Mouse (Mus musculus) heart, adult 9 months (tissue): ENCODE data around the gene Alad.
A peak's percentile ranks its signal among the peaks of the same experiment; 100 is the strongest.

ENCODE experiments used
- DNase-seq, 2 experiments: peaks; one replicate each; pipeline ENCODE4 v3.0.0; 2022; ENCODE audit warnings: low spot score in 2 of 2

Gene Alad

GRCm38 (mm10) chr4:62519849-62520233, at the start of gene Alad:
TSS of gene Alad (minus strand) at chr4:62519918.
- peak; percentile 92 for DNase-seq

GRCm38 (mm10) chr4:62568359-62568758, 48.6 kb upstream of the Alad start:
- no peak for DNase-seq

GRCm38 (mm10) chr4:62567696-62568095, 48.0 kb upstream of the Alad start:
- no peak for DNase-seq

GRCm38 (mm10) chr4:62566530-62566929, 46.8 kb upstream of the Alad start:
- no peak for DNase-seq

- DNase-seq: no peak
Observed at GRCm38 (mm10) chr4:62562006-62562405, 42.3 kb upstream of the Alad start.

GRCm38 (mm10) chr4:62561630-62562001, 41.9 kb upstream of the Alad start:
- DNase-seq: no peak

- peak; percentile 39 to 74 for DNase-seq
Observed at GRCm38 (mm10) chr4:62560963-62561629, 41.4 kb upstream of the Alad start.

- DNase-seq: no peak
Observed at GRCm38 (mm10) chr4:62559797-62560329, 40.1 kb upstream of the Alad start, which contains the start of gene Rgs3. TSS of gene Rgs3 (plus strand) at chr4:62559847.

- no peak for DNase-seq
Observed at GRCm38 (mm10) chr4:62557436-62557835, 37.7 kb upstream of the Alad start.

- no peak for DNase-seq
Observed at GRCm38 (mm10) chr4:62551966-62552365, 32.2 kb upstream of the Alad start.

- DNase-seq: no peak
Observed at GRCm38 (mm10) chr4:62544801-62545200, 25.1 kb upstream of the Alad start.

- no peak for DNase-seq
Observed at GRCm38 (mm10) chr4:62543782-62544181, 24.1 kb upstream of the Alad start.

GRCm38 (mm10) chr4:62541802-62542201, 22.1 kb upstream of the Alad start:
- no peak for DNase-seq

GRCm38 (mm10) chr4:62533729-62534128, 14.0 kb upstream of the Alad start:
- no peak for DNase-seq

GRCm38 (mm10) chr4:62527655-62528054, 7.9 kb upstream of the Alad start:
- no peak for DNase-seq

GRCm38 (mm10) chr4:62526256-62526655, 6.5 kb upstream of the Alad start:
- DNase-seq: no peak

GRCm38 (mm10) chr4:62525489-62525811, 5.7 kb upstream of the Alad start:
- DNase-seq: no peak

GRCm38 (mm10) chr4:62524651-62525488, 5.2 kb upstream of the Alad start, which contains the start of the genes Pole3 and 4933430I17Rik:
TSS of gene Pole3 (minus strand) at chr4:62525068.
TSS of gene 4933430I17Rik (plus strand) at chr4:62525369.
- DNase-seq: peak; percentile 91 to 97

- DNase-seq: no peak
Observed at GRCm38 (mm10) chr4:62520892-62521400, 1.2 kb upstream of the Alad start.

GRCm38 (mm10) chr4:62519122-62519848, 433 bp downstream of the Alad start:
- no peak for DNase-seq

GRCm38 (mm10) chr4:62518416-62519121, 1.1 kb downstream of the Alad start:
- peak; percentile 52 to 61 for DNase-seq
